Mouse (Mus musculus): ENCODE measurements around the gene Alox5ap. TPM values are rescaled to one million over a fixed set of nuclear protein-coding genes. Genes with fewer than 3 reads are reported as not detected.

Gene Alox5ap
- total and polyA plus RNA-seq, 3 experiments = 2.0 to 26.4 (median 9.9) TPM

- H3K9ac ChIP-seq (ENCODE audit: insufficient read depth, low read depth) = no peak overlapping the region
- in situ Hi-C loops (cut with MboI; ENCODE audit: low pct_ligation_motif_present, low pct_unique_long_range_greater_than_20kb, low sequenced_read_pairs) (loop anchor here (25.0 kb wide), 1 partner anchor 522 kb away; no protein-coding TSS in a partner anchor), dilution Hi-C loops (cut with MboI; ENCODE audit: extremely low pct_ligation_motif_present, extremely low pct_unique_long_range_greater_than_20kb, low sequenced_read_pairs) (no loop called here)
- H3K4me1 ChIP-seq (ENCODE audit: control insufficient read depth in 1 of 2, insufficient read depth in 2 of 2) = peaks cover 0 to 3% of the 10 kb centered on the region in 2 experiments; a peak in 1 of 4 replicates
- no peaks in the 10 kb centered on the region for H3K9me3 ChIP-seq (replicated peaks; ENCODE audit: low read length)
- no peaks in the 10 kb centered on the region for H3K36me3 ChIP-seq (replicated peaks in 1 of 2; ENCODE audit: control insufficient read depth in 1 of 2, insufficient read depth in 1 of 2, low read length in 1 of 2)
- H3K27ac ChIP-seq (ENCODE audit: insufficient read depth, low read depth) = no peak overlapping the region
- no peak overlapping the region for H3K4me2 ChIP-seq (ENCODE audit: insufficient read depth, low read depth, poor library complexity, severe bottlenecking)
- H3K79me2 ChIP-seq (replicated peaks; ENCODE audit: control insufficient read depth, extremely low read depth, insufficient read depth, poor library complexity, severe bottlenecking) = no peaks in the 10 kb centered on the region
- no peak overlapping the region for H3K4me3 ChIP-seq (replicated peaks in 1 of 3; ENCODE audit: low read depth in 2 of 3, low read length in 2 of 3, poor library complexity in 1 of 3)
- TF ChIP-seq ETS1 (conservative IDR thresholded peaks at IDR 0.05; ENCODE audit: low read depth, low read length) = no peak
- no peak for TF ChIP-seq IRF4 (IDR thresholded peaks at IDR 0.05; ENCODE audit: low read depth, low read length)
- TF ChIP-seq CHD2 (IDR thresholded peaks at IDR 0.05; ENCODE audit: low read length) = no peak
- TF ChIP-seq MEF2A (IDR thresholded peaks at IDR 0.05; ENCODE audit: borderline replicate concordance, low read depth, low read length) = no peak
- TF ChIP-seq ZMIZ1 (IDR thresholded peaks at IDR 0.05; ENCODE audit: low read depth, low read length) = no peak
- TF ChIP-seq GABPA (IDR thresholded peaks at IDR 0.05; ENCODE audit: insufficient replicate concordance, low read depth, low read length) = no peak
- TF ChIP-seq EP300 (IDR thresholded peaks at IDR 0.05; ENCODE audit: low read length) = no peak
- TF ChIP-seq MXI1 (IDR thresholded peaks at IDR 0.05; ENCODE audit: low read depth, low read length) = no peak
- no peak for TF ChIP-seq MAZ (IDR thresholded peaks at IDR 0.05; ENCODE audit: low read depth, low read length)
- no peak for TF ChIP-seq HCFC1 (IDR thresholded peaks at IDR 0.05; ENCODE audit: low read depth, low read length)
- TF ChIP-seq ZNF384 (IDR thresholded peaks at IDR 0.05; ENCODE audit: low read depth, low read length) = no peak
- peaks cover 13% of the 10 kb centered on the region for H3K27me3 ChIP-seq (replicated peaks)
- no peak for DNase-seq (ENCODE audit: extremely low read depth)
Measured at GRCm38 (mm10) chr5:149333941-149334698, 69.6 kb downstream of the Alox5ap start.

- Histone ChIP-seq H3K4me2 (ENCODE audit: insufficient read depth, low read depth, poor library complexity, severe bottlenecking) (no peak overlapping the region), H3K4me1 (ENCODE audit: control insufficient read depth in 1 of 2, insufficient read depth in 2 of 2) (peaks cover 0 to 3% of the 10 kb centered on the region in 2 experiments; a peak in 1 of 4 replicates), H3K79me2 (replicated peaks; ENCODE audit: control insufficient read depth, extremely low read depth, insufficient read depth, poor library complexity, severe bottlenecking) (no peaks in the 10 kb centered on the region), H3K4me3 (replicated peaks in 1 of 3; ENCODE audit: low read depth in 2 of 3, low read length in 2 of 3, poor library complexity in 1 of 3) (no peak overlapping the region), H3K9ac (ENCODE audit: insufficient read depth, low read depth) (no peak overlapping the region), H3K27me3 (replicated peaks) (peaks cover 13% of the 10 kb centered on the region), H3K36me3 (replicated peaks in 1 of 2; ENCODE audit: control insufficient read depth in 1 of 2, insufficient read depth in 1 of 2, low read length in 1 of 2) (no peaks in the 10 kb centered on the region), H3K27ac (ENCODE audit: insufficient read depth, low read depth) (no peak overlapping the region), H3K9me3 (replicated peaks; ENCODE audit: low read length) (no peaks in the 10 kb centered on the region)
- no peak for TF ChIP-seq ZMIZ1 (IDR thresholded peaks at IDR 0.05; ENCODE audit: low read depth, low read length)
- no peak for TF ChIP-seq MAZ (IDR thresholded peaks at IDR 0.05; ENCODE audit: low read depth, low read length)
- no peak for TF ChIP-seq JUND (conservative IDR thresholded peaks at IDR 0.05; ENCODE audit: low read depth, low read length)
- no peak for TF ChIP-seq POLR2A (IDR thresholded peaks at IDR 0.05; ENCODE audit: low read depth, low read length)
- TF ChIP-seq JUN (IDR thresholded peaks at IDR 0.05; ENCODE audit: insufficient read depth, low read depth, low read length) = no peak
- TF ChIP-seq KAT2A (IDR thresholded peaks at IDR 0.05; ENCODE audit: insufficient replicate concordance, low read length) = no peak
- TF ChIP-seq MYC (IDR thresholded peaks at IDR 0.05; ENCODE audit: low read depth, low read length) = no peak
- TF ChIP-seq CTCF (conservative IDR thresholded peaks at IDR 0.05 in 1 of 2, IDR thresholded peaks at IDR 0.05 in 1 of 2; ENCODE audit: low read depth in 2 of 2, low read length in 2 of 2) = no peak
- TF ChIP-seq SMC3 (IDR thresholded peaks at IDR 0.05; ENCODE audit: low read depth, low read length) = no peak
- no peak for TF ChIP-seq CHD1 (IDR thresholded peaks at IDR 0.05; ENCODE audit: low read depth, low read length)
- TF ChIP-seq NELFE (IDR thresholded peaks at IDR 0.05; ENCODE audit: low read depth, low read length) = no peak
- no peak for TF ChIP-seq ZC3H11A (IDR thresholded peaks at IDR 0.05; ENCODE audit: low read depth, low read length)
- no peak for TF ChIP-seq HCFC1 (IDR thresholded peaks at IDR 0.05; ENCODE audit: low read depth, low read length)
- no peak for TF ChIP-seq MAFK (IDR thresholded peaks at IDR 0.05; ENCODE audit: insufficient replicate concordance, low read length)
- no peak for TF ChIP-seq MXI1 (IDR thresholded peaks at IDR 0.05; ENCODE audit: low read depth, low read length)
- TF ChIP-seq CHD2 (IDR thresholded peaks at IDR 0.05; ENCODE audit: low read length) = no peak
- in situ Hi-C loops (cut with MboI; ENCODE audit: low pct_ligation_motif_present, low pct_unique_long_range_greater_than_20kb, low sequenced_read_pairs) = loop anchor here (25.0 kb wide), 1 partner anchor 523 kb away; no protein-coding TSS in a partner anchor
- dilution Hi-C loops (cut with MboI; ENCODE audit: extremely low pct_ligation_motif_present, extremely low pct_unique_long_range_greater_than_20kb, low sequenced_read_pairs) = no loop called here
- no peak for DNase-seq (ENCODE audit: extremely low read depth)
Measured at GRCm38 (mm10) chr5:149335009-149335408, 70.4 kb downstream of the Alox5ap start.

Data from CH12.LX (cell line).